Mouse (Mus musculus) neural tube, embryonic 13.5 days (tissue): ENCODE results near the gene Cpe. TPM values are rescaled to one million over a fixed set of nuclear protein-coding genes. Genes with fewer than 3 reads are reported as not detected.

Source experiments
- ATAC-seq: fragments of 200-750 bp; cut with Nextera tagmentation; 2 replicates; pipeline ENCODE4 v1.8.0; 2017; ENCODE audit warnings: low read depth, mild to moderate bottlenecking, moderate TSS enrichment, moderate library complexity
- H3K27ac ChIP-seq: fragments of 300-500 bp; sonication (generic); replicated peaks from 2 replicates; pipeline ENCODE4 v1.5.1; 2015; ENCODE audit warnings: moderate library complexity, mild to moderate bottlenecking, inconsistent platforms
- H3K27me3 ChIP-seq: fragments of 300-500 bp; sonication (generic); 2 replicates; pipeline ENCODE4 v1.6.1; 2015; ENCODE audit warnings: mild to moderate bottlenecking, inconsistent platforms
- H3K36me3 ChIP-seq: fragments of 300-500 bp; sonication (generic); 2 replicates; pipeline ENCODE4 v1.6.1; 2015; ENCODE audit warnings: mild to moderate bottlenecking, inconsistent platforms
- H3K4me1 ChIP-seq: fragments of 300-500 bp; sonication (generic); replicated peaks from 2 replicates; pipeline ENCODE4 v1.6.1; 2015; ENCODE audit warnings: inconsistent platforms
- H3K4me2 ChIP-seq: fragments of 300-500 bp; sonication (generic); 2 replicates; pipeline ENCODE4 v1.6.1; 2015; ENCODE audit warnings: inconsistent platforms, mild to moderate bottlenecking, moderate library complexity
- H3K4me3 ChIP-seq: fragments of 300-500 bp; sonication (generic); 2 replicates; pipeline ENCODE4 v1.5.1; 2015; ENCODE audit warnings: mild to moderate bottlenecking, inconsistent platforms
- H3K9ac ChIP-seq: fragments of 300-500 bp; sonication (generic); 2 replicates; pipeline ENCODE4 v1.6.1; 2015; ENCODE audit warnings: moderate library complexity, mild to moderate bottlenecking, inconsistent platforms
- H3K9me3 ChIP-seq: fragments of 300-500 bp; sonication (generic); 2 replicates; pipeline ENCODE4 v1.6.1; 2016; ENCODE audit warnings: inconsistent platforms
- WGBS: fragments of 180-500 bp; shearing (Covaris S2); methylation state at CpG from one replicate; pipeline ENCODE4 v1.1.7; 2015; 5-methylcytosine and 5-hydroxymethylcytosine counted together
- polyA plus RNA-seq: library from polyadenylated mRNA; unstranded; fragments of >200 nt; fragmentation: Nextera tagmentation; extraction: Ambion mirVana; gene quantifications from 2 replicates; pipeline ENCODE4 v1.2.1, GENCODE M21; 2015

The Cpe gene
- polyA plus RNA-seq, 1 experiment from 2014 or later, result 662 TPM

DNA sequence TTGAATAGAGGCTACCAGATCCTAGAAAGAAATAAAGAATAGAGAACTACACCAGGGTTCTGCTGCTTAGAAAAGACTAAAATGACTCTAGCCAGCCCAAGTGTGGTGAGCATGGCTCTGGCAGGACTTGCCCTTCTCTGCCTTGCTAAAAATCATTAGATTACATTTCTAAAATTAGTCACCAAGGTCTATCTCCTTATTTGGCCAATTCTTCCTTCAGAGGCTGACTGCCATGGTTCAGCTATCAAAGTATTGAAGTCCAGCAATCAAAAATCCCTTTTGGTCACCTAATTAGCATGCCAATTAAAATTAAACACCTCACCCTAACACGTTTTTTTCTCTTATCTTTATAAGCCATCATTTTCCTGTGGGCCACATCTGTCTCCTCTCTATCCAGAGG is 18.7 kb upstream of the Cpe start:
- Histone ChIP-seq H3K4me1 (no peaks in the 10 kb centered on the region), H3K4me3 (no peak overlapping the region), H3K27me3 (no peaks in the 10 kb centered on the region), H3K4me2 (no peak overlapping the region), H3K9me3 (no peaks in the 10 kb centered on the region), H3K27ac (no peak overlapping the region), H3K9ac (no peak overlapping the region), H3K36me3 (peaks cover 13% of the 10 kb centered on the region)
- ATAC-seq, result no peak
- WGBS, result 38% methylated on average over 1 of the region's 1 CpGs

DNA sequence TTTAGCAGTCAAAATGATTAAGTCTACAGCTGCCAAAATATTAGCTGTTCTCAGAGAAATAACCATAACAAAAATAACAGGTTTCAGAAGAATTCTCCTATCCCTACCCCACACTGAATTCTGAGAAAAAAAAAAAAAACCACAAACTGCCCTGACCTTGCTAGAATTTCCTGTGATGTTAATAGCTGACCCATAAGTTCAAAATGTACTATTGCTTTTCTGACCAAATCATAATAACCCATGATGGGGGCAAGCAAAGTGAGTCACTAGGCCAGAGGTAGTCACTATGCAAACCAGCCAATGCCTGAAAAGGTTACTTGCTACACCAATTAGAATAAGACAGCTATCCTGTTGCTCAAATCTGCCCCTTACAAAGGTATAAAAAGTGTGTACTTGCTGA is 14.6 kb upstream of the Cpe start:
- H3K36me3 ChIP-seq, result no peaks in the 10 kb centered on the region
- no peaks in the 10 kb centered on the region for H3K27me3 ChIP-seq
- no peaks in the 10 kb centered on the region for H3K9me3 ChIP-seq
- no peaks in the 10 kb centered on the region for H3K4me1 ChIP-seq
- H3K27ac ChIP-seq, result no peak overlapping the region
- H3K9ac ChIP-seq, result no peak overlapping the region
- no peak for ATAC-seq
- H3K4me2 ChIP-seq, result no peak overlapping the region
- no peak overlapping the region for H3K4me3 ChIP-seq

DNA sequence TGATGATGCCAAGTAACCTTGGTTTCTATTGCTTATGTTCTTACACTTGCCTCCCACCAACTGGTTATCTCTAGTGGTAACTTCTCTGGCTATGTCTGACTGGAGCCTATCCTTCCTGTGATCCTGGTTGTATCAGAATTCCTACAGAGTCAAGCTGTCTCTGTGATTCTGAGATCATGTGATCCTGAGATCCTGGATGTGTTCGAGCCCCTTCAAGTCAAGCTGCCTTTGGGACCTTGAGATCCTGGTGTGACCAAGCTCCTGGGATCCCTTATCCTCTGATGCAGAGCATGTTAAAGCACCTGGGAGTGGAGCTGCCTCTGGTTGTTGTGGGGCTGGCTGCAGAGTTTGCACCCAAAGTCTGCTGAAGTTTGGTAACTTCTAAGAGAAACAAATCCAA is 10.3 kb upstream of the Cpe start:
- Histone ChIP-seq H3K27me3 (no peaks in the 10 kb centered on the region), H3K27ac (no peak overlapping the region), H3K4me3 (no peak overlapping the region), H3K9me3 (no peaks in the 10 kb centered on the region), H3K36me3 (no peaks in the 10 kb centered on the region), H3K4me1 (no peaks in the 10 kb centered on the region), H3K4me2 (no peak overlapping the region), H3K9ac (no peak overlapping the region)
- no peak for ATAC-seq
- 88% methylated on average over 1 of the region's 1 CpGs for WGBS

DNA sequence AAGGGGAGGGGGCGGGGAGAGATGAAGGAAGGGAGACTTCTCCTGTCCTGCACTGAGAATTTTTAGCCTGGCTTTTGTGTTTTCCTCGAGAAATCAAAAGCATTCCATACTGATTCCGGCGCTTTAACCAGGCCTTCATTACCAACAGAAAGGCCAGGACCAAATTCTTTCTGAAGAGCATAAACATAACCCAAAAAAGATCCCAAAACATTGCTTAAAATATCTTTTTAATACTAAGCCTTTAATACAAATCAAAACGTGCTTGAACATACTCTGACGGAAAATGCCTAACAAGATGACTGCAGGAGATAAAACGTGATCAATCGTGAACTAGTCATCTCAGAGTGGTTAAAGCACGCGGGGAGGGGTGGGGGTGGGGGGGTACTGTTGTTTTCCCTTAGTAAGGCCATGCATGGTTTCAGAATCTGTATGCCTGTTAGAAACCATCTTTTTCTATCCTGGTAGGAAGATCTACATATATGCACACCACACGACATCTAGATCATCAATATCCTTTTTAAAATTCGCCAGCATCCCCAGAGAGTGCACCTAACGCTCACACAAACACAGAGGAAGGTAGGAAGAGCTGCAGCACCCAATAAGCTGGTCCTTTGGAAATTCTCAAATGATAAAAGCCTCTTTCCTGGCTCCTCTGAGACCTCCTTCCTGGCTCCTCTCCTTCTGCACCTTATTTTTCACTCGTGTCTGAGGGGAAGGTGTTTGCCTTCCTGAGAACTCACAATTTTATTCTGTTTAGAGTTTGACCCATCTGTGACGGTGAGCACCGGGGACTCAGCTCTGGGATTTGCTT is 1.1 kb downstream of the Cpe start:
- 10% methylated on average over 16 of the region's 16 CpGs for WGBS
- peaks cover 35% of the 10 kb centered on the region for H3K4me1 ChIP-seq
- H3K4me2 ChIP-seq, result peak overlapping the region; percentile 57
- no peaks in the 10 kb centered on the region for H3K27me3 ChIP-seq
- no peaks in the 10 kb centered on the region for H3K9me3 ChIP-seq
- H3K27ac ChIP-seq, result peak overlapping the region; percentile 99
- peak overlapping the region; percentile 74 for H3K4me3 ChIP-seq
- ATAC-seq, result peak; percentile 14
- peak overlapping the region; percentile 96 for H3K9ac ChIP-seq
- H3K36me3 ChIP-seq, result no peaks in the 10 kb centered on the region

DNA sequence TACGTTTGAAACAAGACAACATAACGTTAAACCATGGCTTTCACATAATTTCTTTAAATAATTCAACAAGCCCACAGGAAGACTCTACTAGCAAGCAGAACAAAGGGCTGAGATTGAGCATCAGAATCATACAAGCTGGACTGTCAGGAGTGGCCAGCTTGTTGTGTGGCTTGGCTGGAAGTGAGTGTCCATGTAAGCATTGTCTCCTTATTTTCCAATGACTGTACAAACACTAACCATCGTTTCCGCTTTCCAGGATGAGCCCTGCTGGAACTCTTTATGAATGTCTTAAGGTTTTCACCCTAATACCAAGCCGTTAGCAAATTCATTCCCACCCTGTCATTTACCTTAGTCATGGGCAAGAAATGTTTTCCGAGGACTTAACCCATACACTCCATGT is 2.0 kb downstream of the Cpe start:
- Histone ChIP-seq H3K4me1 (peaks cover 35% of the 10 kb centered on the region), H3K4me3 (peak overlapping the region; percentile 74), H3K36me3 (no peaks in the 10 kb centered on the region), H3K9ac (peak overlapping the region; percentile 96), H3K27ac (peak overlapping the region; percentile 33; the same call in 1 of the 2 replicates), H3K4me2 (peak overlapping the region; percentile 57), H3K27me3 (no peaks in the 10 kb centered on the region), H3K9me3 (no peaks in the 10 kb centered on the region)
- 75% methylated on average over 6 of the region's 6 CpGs for WGBS
- ATAC-seq, result no peak

DNA sequence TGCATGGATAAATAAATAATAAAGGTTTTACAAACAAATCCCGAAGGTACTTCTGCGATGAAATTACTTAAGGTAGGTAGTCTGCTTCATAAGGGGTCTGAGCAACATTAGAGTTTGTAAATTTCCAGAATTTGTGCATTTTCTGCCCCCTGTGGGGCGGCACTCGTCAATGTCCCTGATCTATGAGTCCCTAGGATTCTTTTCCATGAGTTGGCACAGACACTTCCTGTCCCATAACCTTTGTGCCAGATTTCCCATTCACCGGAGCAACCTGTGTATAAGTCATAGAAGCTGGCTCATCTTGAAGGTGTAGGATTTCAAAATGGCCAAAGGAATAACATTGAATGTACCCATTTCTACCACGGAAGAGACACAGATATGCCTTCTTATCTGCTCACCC is 2.5 kb downstream of the Cpe start:
- 67% methylated on average over 6 of the region's 6 CpGs for WGBS
- H3K36me3 ChIP-seq, result no peaks in the 10 kb centered on the region
- peaks cover 35% of the 10 kb centered on the region for H3K4me1 ChIP-seq
- no peaks in the 10 kb centered on the region for H3K27me3 ChIP-seq
- no peaks in the 10 kb centered on the region for H3K9me3 ChIP-seq
- no peak for ATAC-seq
- 0 out of 2 replicates have a peak overlapping the region, but pooled peaks have one; percentile 5 for H3K9ac ChIP-seq
- H3K4me2 ChIP-seq, result peak overlapping the region; percentile 57
- no peak overlapping the region for H3K27ac ChIP-seq
- peak overlapping the region; percentile 74 for H3K4me3 ChIP-seq

DNA sequence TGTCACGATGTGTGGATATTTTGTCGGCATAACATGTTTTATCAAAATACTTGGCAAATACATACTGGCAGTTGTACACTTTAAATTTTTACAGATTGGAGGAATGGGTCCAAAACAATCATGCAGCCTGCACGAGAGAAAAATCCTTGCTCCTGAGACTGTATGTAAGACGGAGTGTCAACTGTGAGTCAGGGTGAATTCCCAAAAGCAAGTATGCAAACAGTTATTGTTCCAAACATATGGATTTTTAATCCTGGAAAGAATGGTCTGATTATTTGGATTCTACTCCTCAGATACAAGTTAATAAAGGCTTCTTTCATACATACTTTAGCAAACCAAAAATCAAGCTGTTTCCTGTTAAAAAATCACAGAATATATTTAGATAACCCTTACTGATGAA is 4.1 kb downstream of the Cpe start:
- ATAC-seq, result no peak
- 76% methylated on average over 4 of the region's 4 CpGs for WGBS
- no peak overlapping the region for H3K9ac ChIP-seq
- H3K4me2 ChIP-seq, result no peak overlapping the region
- no peak overlapping the region for H3K27ac ChIP-seq
- peaks cover 35% of the 10 kb centered on the region for H3K4me1 ChIP-seq
- H3K27me3 ChIP-seq, result no peaks in the 10 kb centered on the region
- H3K4me3 ChIP-seq, result no peak overlapping the region
- no peaks in the 10 kb centered on the region for H3K36me3 ChIP-seq
- H3K9me3 ChIP-seq, result no peaks in the 10 kb centered on the region

DNA sequence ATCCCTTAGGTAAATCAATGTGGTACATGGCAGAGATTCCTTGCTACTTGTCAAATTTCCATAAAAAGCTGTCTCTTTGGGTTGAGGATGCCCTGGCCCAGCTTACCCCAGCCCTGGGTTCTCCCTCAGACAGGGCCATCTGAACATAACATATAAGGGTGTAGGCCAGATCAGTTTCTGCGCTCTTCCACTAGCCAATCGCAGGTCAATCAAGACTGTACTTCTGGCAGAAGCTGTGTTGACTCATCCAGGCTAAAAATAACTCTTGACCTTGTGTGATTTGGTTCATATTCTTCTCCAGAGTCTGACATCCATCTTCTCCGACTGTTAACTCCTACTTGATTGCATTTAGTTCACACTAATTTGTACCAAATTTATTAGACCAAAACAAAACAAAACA is 4.7 kb downstream of the Cpe start:
- Histone ChIP-seq H3K36me3 (no peaks in the 10 kb centered on the region), H3K9me3 (no peaks in the 10 kb centered on the region), H3K27ac (no peak overlapping the region), H3K4me3 (no peak overlapping the region), H3K9ac (no peak overlapping the region), H3K4me2 (no peak overlapping the region), H3K4me1 (peaks cover 33% of the 10 kb centered on the region), H3K27me3 (no peaks in the 10 kb centered on the region)
- 80% methylated on average over 3 of the region's 3 CpGs for WGBS
- no peak for ATAC-seq

DNA sequence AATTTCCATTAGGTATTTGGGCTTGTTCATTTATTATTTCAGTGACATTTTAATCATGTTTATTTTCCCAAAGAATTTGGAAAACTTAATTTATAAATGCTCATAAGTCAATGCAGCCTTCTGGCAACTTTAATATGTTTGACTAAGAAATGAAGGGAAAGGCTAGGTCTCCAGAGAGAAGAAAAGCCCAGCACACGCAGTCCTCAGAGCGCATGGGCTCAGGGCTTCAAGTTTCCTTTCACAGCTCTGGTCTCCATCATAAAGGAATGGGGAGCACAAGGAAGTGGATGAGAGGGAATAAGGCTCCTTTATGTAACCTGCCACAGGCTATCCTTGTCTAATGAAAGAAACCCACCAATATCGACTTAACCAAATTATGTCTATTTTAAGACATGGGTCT is 10.4 kb downstream of the Cpe start:
- H3K4me3 ChIP-seq, result no peak overlapping the region
- no peak overlapping the region for H3K9ac ChIP-seq
- 74% methylated on average over 3 of the region's 3 CpGs for WGBS
- no peak for ATAC-seq
- 0 out of 2 replicates have a peak, but pooled peaks cover 6% of the 10 kb centered on the region for H3K36me3 ChIP-seq
- H3K4me1 ChIP-seq, result no peaks in the 10 kb centered on the region; the same call in 1 of the 2 replicates
- H3K9me3 ChIP-seq, result no peaks in the 10 kb centered on the region
- H3K4me2 ChIP-seq, result no peak overlapping the region
- H3K27ac ChIP-seq, result no peak overlapping the region
- H3K27me3 ChIP-seq, result no peaks in the 10 kb centered on the region

DNA sequence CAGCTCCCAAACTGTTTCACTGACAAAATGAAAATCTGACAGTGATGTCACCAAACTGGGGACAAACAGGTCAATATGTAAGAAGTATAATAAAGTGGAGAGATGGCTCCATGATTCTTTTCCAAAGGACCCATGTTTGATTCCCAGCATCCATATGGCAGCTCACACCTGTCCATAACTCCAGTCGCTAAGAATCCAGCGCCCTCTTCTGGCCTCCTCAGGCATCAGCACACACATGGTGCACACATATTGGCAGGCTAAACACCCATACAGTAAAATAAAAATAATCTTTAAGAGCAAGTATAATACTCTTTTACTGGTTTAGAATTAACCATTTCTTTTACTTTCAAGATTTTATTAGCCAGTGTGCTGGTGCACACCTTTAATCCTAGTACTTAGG is 16.5 kb downstream of the Cpe start:
- Histone ChIP-seq H3K27ac (no peak overlapping the region), H3K9me3 (no peaks in the 10 kb centered on the region), H3K4me3 (no peak overlapping the region), H3K4me2 (no peak overlapping the region), H3K27me3 (no peaks in the 10 kb centered on the region), H3K9ac (no peak overlapping the region), H3K36me3 (0 out of 2 replicates have a peak, but pooled peaks cover 3% of the 10 kb centered on the region), H3K4me1 (0 out of 2 replicates have a peak, but pooled peaks cover 4% of the 10 kb centered on the region)
- WGBS, result 86% methylated on average over 2 of the region's 2 CpGs
- no peak for ATAC-seq

DNA sequence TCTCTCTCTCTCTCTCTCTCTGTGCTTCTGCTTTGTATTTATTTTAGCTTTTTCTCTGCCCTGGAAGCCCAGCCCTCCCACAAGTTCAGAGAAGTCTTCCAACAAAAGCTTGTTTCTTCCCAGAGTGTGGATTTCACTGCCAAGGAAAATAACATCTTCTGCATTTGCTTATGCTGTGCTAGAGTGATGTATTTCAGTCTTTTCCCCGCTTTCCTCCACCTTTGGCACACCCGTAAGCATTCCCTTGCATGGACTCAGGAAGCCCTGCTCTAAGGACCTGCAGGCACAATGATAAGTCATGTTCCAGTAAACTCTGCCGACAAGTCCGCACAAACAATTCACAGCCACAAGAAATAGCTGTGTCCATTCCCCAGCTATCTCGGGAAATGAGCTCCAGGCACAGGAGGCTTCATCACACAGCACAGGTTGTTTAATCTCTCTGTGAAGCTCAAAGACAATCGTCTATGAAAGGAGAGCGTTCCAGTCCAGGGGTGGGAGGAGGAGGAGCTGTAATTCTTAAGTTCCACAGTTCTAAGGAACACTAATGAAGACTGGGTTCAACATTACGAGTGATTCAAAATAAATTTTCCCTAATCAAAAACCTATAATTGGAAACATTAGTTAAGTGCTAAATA is 17.8 kb downstream of the Cpe start:
- Histone ChIP-seq H3K4me3 (no peak overlapping the region), H3K27ac (no peak overlapping the region), H3K9me3 (no peaks in the 10 kb centered on the region), H3K27me3 (no peaks in the 10 kb centered on the region), H3K36me3 (no peaks in the 10 kb centered on the region), H3K9ac (no peak overlapping the region), H3K4me1 (0 out of 2 replicates have a peak, but pooled peaks cover 4% of the 10 kb centered on the region), H3K4me2 (no peak overlapping the region)
- no peak for ATAC-seq
- WGBS, result 78% methylated on average over 8 of the region's 8 CpGs

DNA sequence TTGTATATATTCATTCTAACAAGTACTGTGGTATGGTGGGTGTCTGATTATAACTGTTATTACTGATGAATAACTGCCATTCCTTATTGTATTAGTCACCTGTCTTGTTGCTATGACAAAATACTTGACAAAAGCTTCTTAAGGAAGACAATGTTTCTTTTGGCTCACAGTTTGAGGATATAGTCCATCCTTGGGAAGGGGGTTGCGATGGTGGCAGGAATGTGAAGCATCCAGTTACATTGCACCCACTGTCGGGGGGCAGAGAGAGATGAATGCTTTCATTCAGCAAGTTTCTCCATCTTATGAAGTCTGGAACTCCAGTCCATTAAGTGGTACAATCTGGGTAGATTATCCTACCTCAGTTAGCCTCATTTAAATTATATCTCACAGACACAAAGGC is 19.9 kb downstream of the Cpe start:
- no peaks in the 10 kb centered on the region for H3K9me3 ChIP-seq
- no peaks in the 10 kb centered on the region for H3K27me3 ChIP-seq
- 0 out of 2 replicates have a peak, but pooled peaks cover 4% of the 10 kb centered on the region for H3K4me1 ChIP-seq
- H3K27ac ChIP-seq, result no peak overlapping the region
- 66% methylated on average over 2 of the region's 2 CpGs for WGBS
- no peak overlapping the region for H3K4me2 ChIP-seq
- H3K4me3 ChIP-seq, result no peak overlapping the region
- no peaks in the 10 kb centered on the region for H3K36me3 ChIP-seq
- no peak overlapping the region for H3K9ac ChIP-seq
- no peak for ATAC-seq
